In genomic region chr1:193084016-193084415, GRCm38 (mm10) we compare ENCODE assay signal across 18 mouse cellular contexts. TPM values are rescaled to one million over a fixed set of nuclear protein-coding genes. Genes with fewer than 3 reads are reported as not detected.
DNase-seq lines count a peak whose midpoint lies in the region; ATAC-seq and TF ChIP-seq lines count a peak whose summit lies in the region.
"Had no signal": no experiment of that assay in that cellular context is flagged by ENCODE, and none has a peak within 500 bp of the region (broad histone marks: within the 10 kb centered on the region; RNA-seq: fewer than 3 reads in every experiment).

No protein-coding gene starts in this region.

- 0 out of 2 replicates have a peak, but pooled peaks have one; percentile 14 for TF ChIP-seq CTCF in lung, embryonic 14.5 days (IDR thresholded peaks at IDR 0.05; ENCODE audit: low read depth)
- TF ChIP-seq CTCF in E14TG2a.4 (conservative IDR thresholded peaks at IDR 0.05; ENCODE audit: low read length): peak; percentile 24; the same call in 1 of the 2 replicates
- TF ChIP-seq CTCF in cortical plate, adult 2 months (IDR thresholded peaks at IDR 0.05; ENCODE audit: extremely low read depth, insufficient read depth, low read length): 0 out of 2 replicates have a peak, but pooled peaks have one; percentile 6

- peaks cover 22% of the 10 kb centered on the region for H3K4me1 ChIP-seq in hindbrain, embryonic 14.5 days (replicated peaks; ENCODE audit: control insufficient read depth, insufficient read depth, low read length)
- no peaks in the 10 kb centered on the region for H3K4me1 ChIP-seq in hindbrain, embryonic 11.5 days (replicated peaks; ENCODE audit: control insufficient read depth, insufficient read depth, low read length)
- H3K4me1 ChIP-seq in lung, embryonic 14.5 days (ENCODE audit: insufficient read depth): peaks cover 3% of the 10 kb centered on the region; the same call in 1 of the 2 replicates
- no peaks in the 10 kb centered on the region for H3K4me1 ChIP-seq in E14TG2a.4 (replicated peaks; ENCODE audit: low read depth, low read length)
- peaks cover 16% of the 10 kb centered on the region for H3K4me1 ChIP-seq in cortical plate, adult 2 months (ENCODE audit: control insufficient read depth, insufficient read depth, low read length)

- ATAC-seq in hindbrain, embryonic 14.5 days (ENCODE audit: low FRiP score): no peak
- ATAC-seq in hindbrain, embryonic 11.5 days (ENCODE audit: low FRiP score): no peak
- no peak for ATAC-seq in lung, embryonic 14.5 days (ENCODE audit: insufficient read depth)
- ATAC-seq: forebrain, embryonic 13.5 days; intestine, embryonic 15.5 days had no signal

- H3K27ac ChIP-seq in hindbrain, embryonic 14.5 days: peak overlapping the region; percentile 16; the same call in 1 of the 2 replicates
- H3K27ac ChIP-seq in hindbrain, embryonic 11.5 days (ENCODE audit: low read depth, low read length): no peak overlapping the region
- H3K27ac ChIP-seq in lung, embryonic 14.5 days (ENCODE audit: low read depth): no peak overlapping the region
- no peak overlapping the region for H3K27ac ChIP-seq in cortical plate, adult 2 months (ENCODE audit: insufficient read depth, low read length)
- H3K27ac ChIP-seq: embryonic facial prominence, embryonic 15.5 days; forebrain, embryonic 13.5 days; heart, adult 2 months; intestine, embryonic 15.5 days; limb, embryonic 15.5 days; midbrain, embryonic 12.5 days had no signal

- no peak for DNase-seq in hindbrain, embryonic 14.5 days (ENCODE audit: low spot score)
- no peak for DNase-seq in hindbrain, embryonic 11.5 days (ENCODE audit: low spot score)
- DNase-seq in lung, embryonic 14.5 days: no peak
- DNase-seq in lung, postnatal 36 days: no peak
- DNase-seq in testis, postnatal 10 days (ENCODE audit: low spot score): no peak
- DNase-seq in cerebellum, adult 9-10 months: no peak
- DNase-seq: adrenal gland, adult 2 months; cerebellum, postnatal 14 days; heart, adult 2 months; heart, postnatal 10 days; lung, postnatal 4 days had no signal

- no peak overlapping the region for H3K4me2 ChIP-seq in hindbrain, embryonic 14.5 days (replicated peaks)
- H3K4me2 ChIP-seq in hindbrain, embryonic 11.5 days (replicated peaks; ENCODE audit: low read depth, low read length): no peak overlapping the region
- H3K4me2 ChIP-seq in lung, embryonic 14.5 days: no peak overlapping the region
- H3K4me2 ChIP-seq: embryonic facial prominence, embryonic 15.5 days; forebrain, embryonic 13.5 days; intestine, embryonic 15.5 days; limb, embryonic 15.5 days; midbrain, embryonic 12.5 days had no signal

- TF ChIP-seq POLR2A in cortical plate, adult 2 months (IDR thresholded peaks at IDR 0.05; ENCODE audit: extremely low read depth, insufficient read depth, low read length): no peak

- H3K36me3 ChIP-seq in hindbrain, embryonic 14.5 days (replicated peaks; ENCODE audit: control insufficient read depth, insufficient read depth): no peaks in the 10 kb centered on the region
- no peaks in the 10 kb centered on the region for H3K36me3 ChIP-seq in hindbrain, embryonic 11.5 days (ENCODE audit: control insufficient read depth, insufficient read depth, low read length)
- no peaks in the 10 kb centered on the region for H3K36me3 ChIP-seq in lung, embryonic 14.5 days (ENCODE audit: insufficient read depth)
- H3K36me3 ChIP-seq in E14TG2a.4 (ENCODE audit: insufficient read depth, low read length): no peaks in the 10 kb centered on the region
- H3K36me3 ChIP-seq: embryonic facial prominence, embryonic 15.5 days; intestine, embryonic 15.5 days; limb, embryonic 15.5 days; midbrain, embryonic 12.5 days had no signal

- no peaks in the 10 kb centered on the region for H3K9me3 ChIP-seq in hindbrain, embryonic 14.5 days (ENCODE audit: control insufficient read depth, low read length)
- H3K9me3 ChIP-seq in hindbrain, embryonic 11.5 days (ENCODE audit: control insufficient read depth, low read length): no peaks in the 10 kb centered on the region
- H3K9me3 ChIP-seq in lung, embryonic 14.5 days (ENCODE audit: low read depth, low read length): no peaks in the 10 kb centered on the region
- 0 out of 2 replicates have a peak, but pooled peaks cover 3% of the 10 kb centered on the region for H3K9me3 ChIP-seq in E14TG2a.4 (ENCODE audit: low read length)
- H3K9me3 ChIP-seq: embryonic facial prominence, embryonic 15.5 days; forebrain, embryonic 13.5 days; intestine, embryonic 15.5 days; limb, embryonic 15.5 days; midbrain, embryonic 12.5 days had no signal

- H3K4me3 ChIP-seq in hindbrain, embryonic 14.5 days (replicated peaks; ENCODE audit: low read length): no peak overlapping the region
- no peak overlapping the region for H3K4me3 ChIP-seq in hindbrain, embryonic 11.5 days (ENCODE audit: low read depth, low read length)
- H3K4me3 ChIP-seq in lung, embryonic 14.5 days (ENCODE audit: low read depth, low read length): no peak overlapping the region
- no peak overlapping the region for H3K4me3 ChIP-seq in E14TG2a.4 (replicated peaks; ENCODE audit: low read length)
- H3K4me3 ChIP-seq in cortical plate, adult 2 months (ENCODE audit: insufficient read depth, low read length): no peak overlapping the region
- H3K4me3 ChIP-seq: embryonic facial prominence, embryonic 15.5 days; forebrain, embryonic 13.5 days; heart, adult 2 months; intestine, embryonic 15.5 days; limb, embryonic 15.5 days; midbrain, embryonic 12.5 days had no signal

- no peak overlapping the region for H3K9ac ChIP-seq in hindbrain, embryonic 14.5 days
- H3K9ac ChIP-seq in hindbrain, embryonic 11.5 days (ENCODE audit: low read depth, low read length): no peak overlapping the region
- no peak overlapping the region for H3K9ac ChIP-seq in lung, embryonic 14.5 days
- H3K9ac ChIP-seq: embryonic facial prominence, embryonic 15.5 days; forebrain, embryonic 13.5 days; intestine, embryonic 15.5 days; limb, embryonic 15.5 days; midbrain, embryonic 12.5 days had no signal

- no peaks in the 10 kb centered on the region for H3K27me3 ChIP-seq in hindbrain, embryonic 14.5 days (ENCODE audit: control insufficient read depth, insufficient read depth, low read length)
- H3K27me3 ChIP-seq in hindbrain, embryonic 11.5 days (ENCODE audit: control insufficient read depth, insufficient read depth, low read length): no peaks in the 10 kb centered on the region
- H3K27me3 ChIP-seq in lung, embryonic 14.5 days (ENCODE audit: insufficient read depth, low read length): peaks cover 22% of the 10 kb centered on the region
- no peaks in the 10 kb centered on the region for H3K27me3 ChIP-seq in E14TG2a.4 (ENCODE audit: insufficient read depth, low read length)
- H3K27me3 ChIP-seq: embryonic facial prominence, embryonic 15.5 days; forebrain, embryonic 13.5 days; intestine, embryonic 15.5 days; limb, embryonic 15.5 days; midbrain, embryonic 12.5 days had no signal

- 94% methylated on average over 1 of the region's 1 CpGs for WGBS in hindbrain, embryonic 14.5 days
- 96% methylated on average over 1 of the region's 1 CpGs for WGBS in hindbrain, embryonic 11.5 days
- WGBS in lung, embryonic 14.5 days: 97% methylated on average over 1 of the region's 1 CpGs

RNA-seq across cellular contexts. Expression of gene Diexf, which starts 46.1 kb away (rescaled TPM):
- polyA plus RNA-seq in hindbrain, embryonic 14.5 days (2014; fragmentation: Nextera tagmentation; extraction: Ambion mirVana): 8.0 and 8.4 TPM in 2 replicates
- polyA plus RNA-seq in hindbrain, embryonic 11.5 days (2014; fragmentation: Nextera tagmentation; extraction: Ambion mirVana): 11.5 and 12.7 TPM in 2 replicates
- polyA plus RNA-seq in lung, embryonic 14.5 days (2014; fragmentation: Nextera tagmentation; extraction: Ambion mirVana): 9.0 and 9.5 TPM in 2 replicates
- polyA plus RNA-seq in cortical plate, adult 2 months (2012; rRNA removed): 22.1 and 22.7 TPM in 2 replicates

RNA-seq across cellular contexts. Expression of gene Syt14, which starts 48.4 kb away (rescaled TPM):
- polyA plus RNA-seq in hindbrain, embryonic 14.5 days (2014; fragmentation: Nextera tagmentation; extraction: Ambion mirVana): 9.1 and 10.5 TPM in 2 replicates
- polyA plus RNA-seq in hindbrain, embryonic 11.5 days (2014; fragmentation: Nextera tagmentation; extraction: Ambion mirVana): 7.4 and 8.7 TPM in 2 replicates
- polyA plus RNA-seq in lung, embryonic 14.5 days (2014; fragmentation: Nextera tagmentation; extraction: Ambion mirVana): 1.2 and 1.4 TPM in 2 replicates
- polyA plus RNA-seq in cortical plate, adult 2 months (2012; rRNA removed): 5.8 and 6.5 TPM in 2 replicates
